ENCODE assay signal across 19 mouse cellular contexts in the genomic region with DNA sequence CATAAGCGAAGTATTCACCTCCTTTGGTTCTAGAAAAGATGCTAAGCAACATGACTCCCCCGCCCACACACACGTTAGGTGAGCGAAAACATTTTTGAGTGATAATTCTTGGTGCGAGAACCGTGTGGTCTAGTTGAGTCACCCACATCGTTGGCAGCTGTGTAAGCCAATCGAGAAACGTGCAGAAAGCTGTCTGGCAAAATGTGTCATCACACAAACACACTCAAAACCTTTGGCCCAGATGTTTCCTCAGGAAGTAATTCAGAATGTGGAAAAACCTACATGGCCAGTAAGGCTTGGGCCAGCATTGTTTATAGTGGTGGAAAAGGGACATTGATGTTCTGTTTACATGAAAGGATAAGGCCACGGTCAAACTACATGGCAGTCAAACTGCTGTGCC. TPM values are rescaled to one million over a fixed set of nuclear protein-coding genes. Genes with fewer than 3 reads are reported as not detected.
DNase-seq lines count a peak whose midpoint lies in the region; ATAC-seq and TF ChIP-seq lines count a peak whose summit lies in the region.
"Had no signal": no experiment of that assay in that cellular context is flagged by ENCODE, and none has a peak within 500 bp of the region (broad histone marks: within the 10 kb centered on the region; RNA-seq: fewer than 3 reads in every experiment).

No protein-coding gene starts in this region.

- TF ChIP-seq CTCF in kidney, postnatal 0 days (IDR thresholded peaks at IDR 0.05; ENCODE audit: low read depth) = no peak
- no peak for TF ChIP-seq CTCF in CH12.LX (conservative IDR thresholded peaks at IDR 0.05 in 1 of 2, IDR thresholded peaks at IDR 0.05 in 1 of 2; ENCODE audit: low read depth in 2 of 2, low read length in 2 of 2)

- dilution Hi-C loops in CH12.LX (cut with MboI; ENCODE audit: extremely low pct_ligation_motif_present, extremely low pct_unique_long_range_greater_than_20kb, low sequenced_read_pairs) = no loop called here

- DNase-seq in kidney, postnatal 0 days (ENCODE audit: low spot score) = peak; percentile 12
- DNase-seq in 3T3-L1 (ENCODE audit: low read depth, low spot score) (peak; percentile 97), CH12.LX (ENCODE audit: extremely low read depth) (no peak)
- DNase-seq in fibroblast of lung, adult 2 months (ENCODE audit: low read depth) = peak; percentile 94
- DNase-seq in spleen, postnatal 14 days (ENCODE audit: low spot score in 2 of 2) = no peak
- no peak for DNase-seq in right cerebral cortex, adult 18-20 months
- DNase-seq: cerebellum, adult 8-10 months; gastrocnemius, adult 2 months; kidney, postnatal 14 days; layer of hippocampus, adult 9-11 months; right cerebral cortex, postnatal 25 days; thymus, adult 18-20 months had no signal

- H3K4me3 ChIP-seq in kidney, postnatal 0 days (replicated peaks; ENCODE audit: low read depth, low read length) = no peak overlapping the region
- no peak overlapping the region for H3K4me3 ChIP-seq in kidney, embryonic 15.5 days (replicated peaks)
- H3K4me3 ChIP-seq in CH12.LX (replicated peaks in 1 of 3; ENCODE audit: low read depth in 2 of 3, low read length in 2 of 3, poor library complexity in 1 of 3) = no peak overlapping the region
- H3K4me3 ChIP-seq: forebrain, embryonic 13.5 days; gastrocnemius, adult 2 months; limb, embryonic 15.5 days had no signal

- no peak overlapping the region for H3K9ac ChIP-seq in kidney, postnatal 0 days (ENCODE audit: low read depth, low read length)
- H3K9ac ChIP-seq in kidney, embryonic 15.5 days = no peak overlapping the region
- H3K9ac ChIP-seq in CH12.LX (ENCODE audit: insufficient read depth, low read depth) = no peak overlapping the region
- H3K9ac ChIP-seq: forebrain, embryonic 13.5 days; limb, embryonic 15.5 days had no signal

- H3K36me3 ChIP-seq in kidney, postnatal 0 days (ENCODE audit: insufficient read depth, low read length) = no peaks in the 10 kb centered on the region
- no peaks in the 10 kb centered on the region for H3K36me3 ChIP-seq in kidney, embryonic 15.5 days
- H3K36me3 ChIP-seq in CH12.LX (replicated peaks in 1 of 2; ENCODE audit: control insufficient read depth in 1 of 2, insufficient read depth in 1 of 2, low read length in 1 of 2) = no peaks in the 10 kb centered on the region
- H3K36me3 ChIP-seq: limb, embryonic 15.5 days had no signal

- no peak overlapping the region for H3K27ac ChIP-seq in kidney, postnatal 0 days
- H3K27ac ChIP-seq in kidney, embryonic 15.5 days = no peak overlapping the region
- no peak overlapping the region for H3K27ac ChIP-seq in CH12.LX (ENCODE audit: insufficient read depth, low read depth)
- H3K27ac ChIP-seq: forebrain, embryonic 13.5 days; gastrocnemius, adult 2 months had no signal

- TF ChIP-seq RAD21 in CH12.LX (IDR thresholded peaks at IDR 0.05; ENCODE audit: low read depth, low read length) = no peak

- TF ChIP-seq POLR2A in CH12.LX (IDR thresholded peaks at IDR 0.05; ENCODE audit: low read depth, low read length) = no peak

- no peak for ATAC-seq in kidney, postnatal 0 days (replicated peaks; ENCODE audit: low FRiP score, low read depth)
- ATAC-seq in kidney, embryonic 15.5 days (replicated peaks; ENCODE audit: low FRiP score) = no peak
- ATAC-seq in erythroblast, adult 5-6 weeks (replicated peaks; ENCODE audit: low FRiP score, poor library complexity, severe bottlenecking) = no peak
- ATAC-seq: forebrain, embryonic 13.5 days; intestine, postnatal 0 days; midbrain, embryonic 16.5 days had no signal

- H3K9me3 ChIP-seq in kidney, postnatal 0 days (replicated peaks; ENCODE audit: low read length) = no peaks in the 10 kb centered on the region
- no peaks in the 10 kb centered on the region for H3K9me3 ChIP-seq in kidney, embryonic 15.5 days (replicated peaks)
- no peaks in the 10 kb centered on the region for H3K9me3 ChIP-seq in CH12.LX (replicated peaks; ENCODE audit: low read length)
- H3K9me3 ChIP-seq: forebrain, embryonic 13.5 days; limb, embryonic 15.5 days had no signal

- no peaks in the 10 kb centered on the region for H3K4me1 ChIP-seq in kidney, postnatal 0 days (replicated peaks; ENCODE audit: insufficient read depth, low read length)
- H3K4me1 ChIP-seq in kidney, embryonic 15.5 days = peaks cover 18% of the 10 kb centered on the region; the same call in 1 of the 2 replicates
- peaks cover 3 to 7% of the 10 kb centered on the region in 2 experiments; a peak in 2 of 4 replicates for H3K4me1 ChIP-seq in CH12.LX (ENCODE audit: control insufficient read depth in 1 of 2, insufficient read depth in 2 of 2)

- no peaks in the 10 kb centered on the region for H3K27me3 ChIP-seq in kidney, postnatal 0 days (ENCODE audit: insufficient read depth, low read length)
- H3K27me3 ChIP-seq in kidney, embryonic 15.5 days = peaks cover 14% of the 10 kb centered on the region
- no peaks in the 10 kb centered on the region for H3K27me3 ChIP-seq in CH12.LX (replicated peaks)
- H3K27me3 ChIP-seq: forebrain, embryonic 13.5 days; limb, embryonic 15.5 days had no signal

- WGBS in kidney, postnatal 0 days = 68% methylated on average over 10 of the region's 10 CpGs
- 74% methylated on average over 10 of the region's 10 CpGs for WGBS in kidney, embryonic 15.5 days

- H3K4me2 ChIP-seq in kidney, postnatal 0 days (ENCODE audit: low read length) = no peak overlapping the region
- H3K4me2 ChIP-seq in kidney, embryonic 15.5 days = no peak overlapping the region
- peak overlapping the region; percentile 30; the same call in 1 of the 2 replicates for H3K4me2 ChIP-seq in CH12.LX (ENCODE audit: insufficient read depth, low read depth, poor library complexity, severe bottlenecking)
- H3K4me2 ChIP-seq: forebrain, embryonic 13.5 days; limb, embryonic 15.5 days had no signal

- in situ Hi-C loops in CH12.LX (cut with MboI; ENCODE audit: low pct_ligation_motif_present, low pct_unique_long_range_greater_than_20kb, low sequenced_read_pairs) = no loop called here

- no peak for TF ChIP-seq EP300 in CH12.LX (IDR thresholded peaks at IDR 0.05; ENCODE audit: low read length)

- H3K79me2 ChIP-seq in CH12.LX (replicated peaks; ENCODE audit: control insufficient read depth, extremely low read depth, insufficient read depth, poor library complexity, severe bottlenecking) = no peaks in the 10 kb centered on the region

TF ChIP-seq in CH12.LX, 34 proteins besides CTCF, POLR2A, EP300 and RAD21:
- TF ChIP-seq BHLHE40 (IDR thresholded peaks at IDR 0.05; ENCODE audit: low read depth, low read length) = peak; percentile 81
- no peak for TF ChIP-seq CHD2 (IDR thresholded peaks at IDR 0.05; ENCODE audit: low read length)
- TF ChIP-seq CHD1 (IDR thresholded peaks at IDR 0.05; ENCODE audit: low read depth, low read length) = no peak
- no peak for TF ChIP-seq POLR2AphosphoS2 (IDR thresholded peaks at IDR 0.05; ENCODE audit: low read depth, low read length)
- 0 out of 2 replicates have a peak, but pooled peaks have one; percentile 15 for TF ChIP-seq ETS1 (conservative IDR thresholded peaks at IDR 0.05; ENCODE audit: low read depth, low read length)

RNA-seq across cellular contexts. Expression of a gene that starts 28.0 kb away (rescaled TPM):
- not detected in 2 replicates for polyA plus RNA-seq in kidney, postnatal 0 days (2015; fragmentation: Nextera tagmentation; extraction: Ambion mirVana)
- polyA plus RNA-seq in kidney, embryonic 15.5 days (2015; fragmentation: Nextera tagmentation; extraction: Ambion mirVana) = 0.05 and 0.10 TPM in 2 replicates
- not detected in 2 replicates for total RNA-seq in CH12.LX (2012; rRNA removed)
- not detected in 2 replicates for total RNA-seq in CH12.LX (2014; rRNA removed)
- not detected in 2 replicates for polyA plus RNA-seq in CH12.LX (2012; ENCODE audit: insufficient read length, low read depth)
- 1.3 and 6.3 TPM in 2 replicates for total RNA-seq in erythroblast, adult 5-6 weeks (2015; ENCODE audit: low replicate concordance)
- total RNA-seq in erythroblast, adult 5-6 weeks (2017; ENCODE audit: low replicate concordance) = 1.6 and 8.6 TPM in 2 replicates
- polyA plus RNA-seq: forebrain, embryonic 13.5 days; hindbrain, embryonic 11.5 days; midbrain, embryonic 16.5 days had no signal

RNA-seq across cellular contexts. Expression of a gene that starts 45.3 kb away (rescaled TPM):
- 26.7 and 29.0 TPM in 2 replicates for polyA plus RNA-seq in kidney, postnatal 0 days (2015; fragmentation: Nextera tagmentation; extraction: Ambion mirVana)
- polyA plus RNA-seq in kidney, embryonic 15.5 days (2015; fragmentation: Nextera tagmentation; extraction: Ambion mirVana) = 43.3 and 45.1 TPM in 2 replicates
- 8.5 and 9.7 TPM in 2 replicates for total RNA-seq in CH12.LX (2012; rRNA removed)
- 10.4 TPM in 2 replicates for total RNA-seq in CH12.LX (2014; rRNA removed)
- 7.5 and 11.2 TPM in 2 replicates for polyA plus RNA-seq in CH12.LX (2012; ENCODE audit: insufficient read length, low read depth)
- 8.2 and 25.0 TPM in 2 replicates for total RNA-seq in erythroblast, adult 5-6 weeks (2015; ENCODE audit: low replicate concordance)
- total RNA-seq in erythroblast, adult 5-6 weeks (2017; ENCODE audit: low replicate concordance) = 47.5 and 64.2 TPM in 2 replicates

Comparison
In these comparisons a context has a peak if more than half of its experiments do, and no peak if none do; other contexts are left out.
1. DNase-seq: peak in kidney, postnatal 0 days (single experiment), 3T3-L1 (single experiment) and fibroblast of lung, adult 2 months (single experiment); none in CH12.LX (single experiment), spleen, postnatal 14 days (0 of 2) and right cerebral cortex, adult 18-20 months (single experiment).